Mouse (Mus musculus) liver, adult (tissue): ENCODE measurements around the gene Resf1.
A peak's percentile ranks its signal among the peaks of the same experiment; 100 is the strongest.

Experiments used
- GATA4 ChIP-seq: IDR thresholded peaks from 2 replicates; pipeline ENCODE4 v1.6.1; 2014; ENCODE audit warnings: mild to moderate bottlenecking, low read length; ENCODE audit not compliant: insufficient replicate concordance

Resf1 gene

GRCm38 (mm10) chr6:149308956-149309932 lies at the start of gene Resf1:
Gene Resf1 (plus strand): TSS chr6:149309414.
- peak; percentile 7; the same call in 1 of the 2 replicates for TF ChIP-seq GATA4

GRCm38 (mm10) chr6:149260801-149261239 lies 48.4 kb upstream of the Resf1 start:
- no peak for TF ChIP-seq GATA4

- TF ChIP-seq GATA4, result no peak
Measured at GRCm38 (mm10) chr6:149267951-149268350, 41.3 kb upstream of the Resf1 start.

GRCm38 (mm10) chr6:149278248-149278731 lies 30.9 kb upstream of the Resf1 start:
- TF ChIP-seq GATA4, result no peak

- no peak for TF ChIP-seq GATA4
Measured at GRCm38 (mm10) chr6:149278866-149279265, 30.3 kb upstream of the Resf1 start.

- TF ChIP-seq GATA4, result no peak
Measured at GRCm38 (mm10) chr6:149280511-149280910, 28.7 kb upstream of the Resf1 start.

DNA sequence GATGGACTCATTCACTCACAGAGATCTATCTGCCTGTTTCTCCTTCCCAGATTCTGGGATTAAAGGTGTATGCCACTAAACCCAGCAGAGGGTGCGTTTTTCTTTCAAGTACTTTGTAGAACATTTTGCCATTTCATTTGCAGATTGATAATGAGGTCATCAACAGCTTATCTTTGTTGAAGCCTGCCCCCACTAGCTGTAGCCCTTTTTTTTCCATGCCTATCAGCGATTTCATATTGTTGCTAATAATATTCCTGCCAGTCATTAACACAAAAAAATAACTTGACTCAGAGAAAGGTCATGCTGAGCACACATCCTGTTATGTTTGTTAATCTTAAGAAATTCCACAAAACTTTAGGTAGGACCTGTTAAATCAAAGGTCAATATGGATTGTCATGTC lies 2.1 kb upstream of the Resf1 start:
- no peak for TF ChIP-seq GATA4

DNA sequence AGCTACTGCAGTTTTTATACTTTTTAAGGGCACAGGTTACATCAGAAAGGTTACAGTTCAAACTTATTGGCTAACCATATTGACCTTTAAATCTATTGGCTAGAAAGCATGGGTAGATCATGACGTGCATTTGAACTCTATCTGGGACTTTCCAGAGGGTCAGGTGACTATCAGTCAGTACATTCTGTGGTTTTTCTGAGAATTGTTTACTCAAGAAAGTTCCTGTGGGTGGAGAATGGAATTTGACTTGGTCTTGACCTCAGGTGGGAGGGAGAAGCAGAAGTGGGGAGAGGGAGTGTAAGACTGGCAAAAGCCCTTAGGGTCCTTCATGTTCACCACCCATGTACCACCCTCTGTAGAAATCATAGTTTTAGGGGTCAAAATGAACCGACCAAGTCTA lies 1.4 kb upstream of the Resf1 start:
- no peak for TF ChIP-seq GATA4

GRCm38 (mm10) chr6:149310226-149310625 lies 1.0 kb downstream of the Resf1 start:
- no peak for TF ChIP-seq GATA4

DNA sequence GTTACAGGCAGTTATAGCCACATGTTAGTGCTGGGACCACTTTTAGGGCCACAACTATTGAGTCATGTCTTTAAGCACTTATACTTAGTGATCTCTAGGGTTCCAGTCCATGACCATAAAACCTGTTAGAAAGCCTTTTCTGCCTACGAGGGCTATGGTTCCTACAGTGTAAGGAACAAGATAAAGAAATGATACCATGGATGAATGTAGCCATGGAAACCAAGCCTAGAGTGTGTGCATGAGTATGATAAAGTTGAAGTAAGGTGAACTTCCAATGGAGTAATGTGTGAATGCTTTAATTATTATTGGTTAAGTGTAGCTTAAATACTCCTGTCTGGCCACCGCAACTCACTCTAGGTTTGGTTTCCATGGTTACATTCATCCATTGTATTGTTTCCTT lies 1.8 kb downstream of the Resf1 start:
- no peak for TF ChIP-seq GATA4

DNA sequence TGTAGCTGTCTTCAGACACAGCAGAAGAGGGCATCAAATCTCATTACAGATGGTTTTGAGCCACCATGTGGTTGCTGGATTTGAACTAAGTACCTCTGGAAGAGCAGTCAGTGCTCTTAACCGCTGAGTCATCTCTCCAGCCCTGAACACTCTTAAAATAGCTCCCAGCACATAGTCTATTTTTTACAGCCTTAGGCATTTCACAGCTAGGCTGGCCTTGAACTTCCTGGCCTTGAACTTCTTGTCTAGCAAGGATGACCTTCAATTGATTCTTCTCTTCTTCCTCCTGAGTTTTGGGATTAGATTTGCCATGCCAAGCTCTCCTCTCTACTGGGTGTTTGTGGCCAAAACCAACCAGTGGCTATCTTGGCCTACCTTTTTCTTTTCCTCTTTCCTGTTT lies 2.6 kb downstream of the Resf1 start:
- no peak for TF ChIP-seq GATA4

GRCm38 (mm10) chr6:149312221-149312620 lies 3.0 kb downstream of the Resf1 start:
- no peak for TF ChIP-seq GATA4

- TF ChIP-seq GATA4, result no peak
Measured at GRCm38 (mm10) chr6:149314918-149315317, 5.7 kb downstream of the Resf1 start.

GRCm38 (mm10) chr6:149323523-149324241 lies 14.5 kb downstream of the Resf1 start:
- TF ChIP-seq GATA4, result no peak

DNA sequence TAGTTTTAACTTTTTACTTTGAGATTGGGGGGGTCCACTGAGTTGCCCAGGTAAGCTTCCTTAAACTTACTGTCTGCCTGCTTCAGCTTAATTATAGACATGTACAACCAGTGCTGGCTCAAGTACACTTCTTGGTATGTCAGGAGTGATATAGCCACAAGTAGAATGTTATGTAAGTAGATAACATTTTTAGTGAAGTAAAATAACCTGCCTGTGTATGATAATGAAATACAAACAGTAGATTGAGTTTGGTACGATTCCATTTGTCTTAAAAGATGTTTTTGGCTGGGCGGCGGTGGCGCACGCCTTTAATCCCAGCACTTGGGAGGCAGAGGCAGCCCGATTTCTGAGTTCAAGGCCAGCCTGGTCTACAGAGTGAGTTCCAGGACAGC lies 15.0 kb downstream of the Resf1 start:
- no peak for TF ChIP-seq GATA4

DNA sequence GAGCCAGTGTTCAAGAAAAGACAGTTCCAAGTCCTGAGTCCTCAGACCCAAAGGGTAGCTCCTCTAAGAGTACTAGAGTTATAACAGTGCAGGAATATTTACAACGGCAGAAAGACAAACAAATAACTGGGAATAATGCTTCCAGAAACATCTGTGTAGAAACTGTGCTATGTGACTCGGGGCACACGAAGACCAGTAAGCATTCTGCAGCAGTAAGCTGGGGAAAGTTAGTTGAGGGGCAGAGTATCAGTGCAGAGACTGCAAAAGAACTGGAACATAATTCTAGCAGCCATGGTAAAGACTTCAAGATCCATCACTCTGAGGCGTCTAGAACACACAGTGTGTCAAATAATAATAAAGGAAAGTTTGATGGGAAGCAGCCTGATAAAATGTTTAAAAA lies 19.9 kb downstream of the Resf1 start:
- TF ChIP-seq GATA4, result no peak
